Mouse (Mus musculus): Measurements from ENCODE around the gene Gm20837.
"Not testable (repeated sequence)": the region's sequence is repeated elsewhere in the genome, so short reads cannot be mapped to it uniquely, and the experiment has no call there.

Gene Gm20837

DNA sequence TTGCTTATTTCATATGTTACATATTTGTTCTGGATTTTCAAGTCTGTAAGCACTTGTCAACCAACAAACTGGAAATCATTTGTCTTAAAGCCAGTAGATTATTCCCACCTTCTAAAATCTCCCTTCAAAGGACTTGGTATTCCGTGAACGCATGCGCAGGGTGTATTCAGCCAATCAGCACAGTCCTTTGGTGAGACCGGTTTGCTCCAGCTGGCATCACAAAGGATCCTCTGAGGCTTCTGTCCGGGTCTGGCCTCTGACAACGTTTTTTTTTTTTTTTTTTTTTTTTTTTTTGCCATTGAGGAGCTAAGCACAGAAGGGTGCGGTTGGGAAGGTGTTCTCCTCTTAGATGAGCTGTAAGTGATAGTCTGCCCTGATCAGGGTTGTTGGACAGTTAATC lies at the start of gene Gm20837:
Gene Gm20837, plus strand, starts transcription at position 301 of the 400 bp plus-strand sequence.
- DNase-seq (ENCODE audit: low read depth), result not testable (repeated sequence)

All from naive thymus-derived CD4-positive, alpha-beta T cell, adult 2 months (primary cell).